Mouse (Mus musculus): ENCODE results near the gene Cstad. TPM values are rescaled to one million over a fixed set of nuclear protein-coding genes. Genes with fewer than 3 reads are reported as not detected.

The Cstad gene
- polyA plus RNA-seq, 1 experiment: 0.47 TPM

DNA sequence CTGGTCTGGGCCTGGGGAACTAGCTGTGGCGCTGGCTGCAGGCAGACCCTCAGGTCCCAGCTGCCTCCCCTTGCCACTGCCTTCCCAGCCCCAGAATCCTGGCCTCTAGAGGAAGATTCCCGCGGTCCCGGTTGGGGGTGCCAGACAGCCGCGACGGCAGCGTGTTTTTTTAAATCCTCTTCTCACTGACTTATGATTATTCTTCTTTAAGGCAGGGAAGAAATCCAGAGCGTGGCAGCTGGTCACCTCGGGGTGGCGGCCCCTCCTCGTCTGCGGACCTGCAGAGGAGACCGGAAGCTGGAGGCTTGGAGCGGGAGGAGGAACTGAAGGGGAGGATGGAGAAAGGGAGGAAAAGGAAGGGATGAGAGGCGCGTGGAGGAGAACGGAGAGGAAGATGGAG is 18.7 kb downstream of the Cstad start:
- Histone ChIP-seq H3K36me3 (ENCODE audit: control insufficient read depth, insufficient read depth) (no peaks in the 10 kb centered on the region), H3ac (ENCODE audit: control insufficient read depth, insufficient read length, low read depth) (peak overlapping the region; percentile 27), H3K4me3 (ENCODE audit: insufficient read depth, poor library complexity, severe bottlenecking) (no peak overlapping the region), H3K79me3 (ENCODE audit: low read depth) (no peaks in the 10 kb centered on the region), H3K79me2 (ENCODE audit: control insufficient read depth, insufficient read depth) (no peaks in the 10 kb centered on the region), H3K27me3 (ENCODE audit: control insufficient read depth, insufficient read depth, insufficient read length) (no peaks in the 10 kb centered on the region)
- TF ChIP-seq CTCF (IDR thresholded peaks at IDR 0.05; ENCODE audit: control insufficient read depth, insufficient read depth, insufficient read length) (no peak), MYOD1 (IDR thresholded peaks at IDR 0.05; ENCODE audit: control insufficient read depth, insufficient read length, low read depth) (no peak), MYOG (IDR thresholded peaks at IDR 0.05; ENCODE audit: control insufficient read depth, extremely low read depth, insufficient read length) (no peak), USF1 (IDR thresholded peaks at IDR 0.05; ENCODE audit: low read depth) (no peak), CEBPB (IDR thresholded peaks at IDR 0.05; ENCODE audit: low read depth) (no peak), MAX (IDR thresholded peaks at IDR 0.05) (no peak), FOSL1 (IDR thresholded peaks at IDR 0.05; ENCODE audit: insufficient read depth, low read length, poor library complexity, severe bottlenecking) (no peak)

DNA sequence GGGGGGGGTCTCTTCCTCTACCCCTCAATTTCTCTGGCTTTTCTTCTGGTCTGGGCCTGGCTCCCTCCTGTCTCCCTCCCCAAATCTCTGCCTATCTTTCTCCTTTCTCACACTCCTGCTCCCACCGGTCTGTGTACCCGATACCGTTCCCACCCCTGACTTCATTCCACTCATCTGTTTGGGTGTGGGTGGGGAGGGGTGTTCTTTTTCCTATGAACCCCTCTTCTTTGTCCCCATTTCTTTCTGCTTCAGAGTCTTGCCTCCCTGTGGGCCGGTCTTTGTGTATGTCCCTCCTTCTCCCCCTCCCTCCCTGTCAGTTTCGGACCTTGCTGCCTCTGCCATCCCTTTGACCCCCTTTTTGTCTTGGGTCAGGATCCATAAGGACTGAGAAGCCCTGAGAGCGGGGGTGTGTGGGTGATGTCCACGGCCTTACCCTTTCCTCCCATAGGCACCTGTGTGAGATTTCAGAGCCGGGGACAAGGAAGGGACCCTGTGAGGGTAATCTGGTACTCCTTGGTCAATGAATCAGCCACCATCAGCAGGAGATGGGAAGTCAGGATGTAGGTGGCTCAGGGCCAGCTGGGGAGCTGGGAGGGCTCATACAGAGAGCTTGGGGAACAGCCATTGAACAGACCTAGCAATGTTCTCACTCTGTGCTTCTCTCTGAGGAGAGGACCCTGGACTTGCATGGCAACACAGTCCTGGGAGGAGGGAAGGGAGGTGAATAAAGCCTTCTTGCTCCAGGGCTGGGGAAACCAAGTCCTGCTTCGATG is 19.5 kb downstream of the Cstad start:
- no peaks in the 10 kb centered on the region for H3K79me2 ChIP-seq (ENCODE audit: control insufficient read depth, insufficient read depth)
- no peaks in the 10 kb centered on the region for H3K36me3 ChIP-seq (ENCODE audit: control insufficient read depth, insufficient read depth)
- H3K27me3 ChIP-seq (ENCODE audit: control insufficient read depth, insufficient read depth, insufficient read length): no peaks in the 10 kb centered on the region
- H3ac ChIP-seq (ENCODE audit: control insufficient read depth, insufficient read length, low read depth): no peak overlapping the region
- H3K4me3 ChIP-seq (ENCODE audit: insufficient read depth, poor library complexity, severe bottlenecking): no peak overlapping the region
- H3K79me3 ChIP-seq (ENCODE audit: low read depth): no peaks in the 10 kb centered on the region
- no peak for TF ChIP-seq FOSL1 (IDR thresholded peaks at IDR 0.05; ENCODE audit: insufficient read depth, low read length, poor library complexity, severe bottlenecking)
- no peak for TF ChIP-seq CEBPB (IDR thresholded peaks at IDR 0.05; ENCODE audit: low read depth)
- no peak for TF ChIP-seq MYOG (IDR thresholded peaks at IDR 0.05; ENCODE audit: control insufficient read depth, extremely low read depth, insufficient read length)
- TF ChIP-seq CTCF (IDR thresholded peaks at IDR 0.05; ENCODE audit: control insufficient read depth, insufficient read depth, insufficient read length): no peak
- no peak for TF ChIP-seq MAX (IDR thresholded peaks at IDR 0.05)
- no peak for TF ChIP-seq USF1 (IDR thresholded peaks at IDR 0.05; ENCODE audit: low read depth)
- TF ChIP-seq MYOD1 (IDR thresholded peaks at IDR 0.05; ENCODE audit: control insufficient read depth, insufficient read length, low read depth): no peak

DNA sequence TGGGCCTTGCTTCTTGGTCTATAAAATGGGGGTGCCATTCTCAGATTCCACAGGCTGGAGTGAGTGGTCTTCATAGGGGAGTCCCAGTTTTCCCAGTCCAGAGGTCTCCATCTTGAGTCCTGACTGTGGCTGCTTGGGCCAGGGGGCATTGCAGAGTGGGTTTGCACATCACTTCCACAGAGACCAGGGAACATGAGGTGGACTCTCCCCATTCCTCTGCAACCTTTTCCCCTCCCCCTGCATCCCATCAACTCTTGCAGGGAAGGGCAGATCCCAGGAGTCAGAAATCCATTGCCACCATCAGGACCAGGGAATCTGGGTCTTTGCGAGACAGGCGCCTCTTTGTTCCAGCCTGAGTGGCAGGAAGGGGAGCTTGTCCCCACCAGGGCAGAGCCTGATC is 21.0 kb downstream of the Cstad start:
- Histone ChIP-seq H3K4me3 (ENCODE audit: insufficient read depth, poor library complexity, severe bottlenecking) (no peak overlapping the region), H3K27me3 (ENCODE audit: control insufficient read depth, insufficient read depth, insufficient read length) (no peaks in the 10 kb centered on the region), H3K36me3 (ENCODE audit: control insufficient read depth, insufficient read depth) (no peaks in the 10 kb centered on the region), H3K79me2 (ENCODE audit: control insufficient read depth, insufficient read depth) (no peaks in the 10 kb centered on the region), H3K79me3 (ENCODE audit: low read depth) (no peaks in the 10 kb centered on the region), H3ac (ENCODE audit: control insufficient read depth, insufficient read length, low read depth) (no peak overlapping the region)
- TF ChIP-seq CEBPB (IDR thresholded peaks at IDR 0.05; ENCODE audit: low read depth) (no peak), MYOD1 (IDR thresholded peaks at IDR 0.05; ENCODE audit: control insufficient read depth, insufficient read length, low read depth) (no peak), MAX (IDR thresholded peaks at IDR 0.05) (no peak)

DNA sequence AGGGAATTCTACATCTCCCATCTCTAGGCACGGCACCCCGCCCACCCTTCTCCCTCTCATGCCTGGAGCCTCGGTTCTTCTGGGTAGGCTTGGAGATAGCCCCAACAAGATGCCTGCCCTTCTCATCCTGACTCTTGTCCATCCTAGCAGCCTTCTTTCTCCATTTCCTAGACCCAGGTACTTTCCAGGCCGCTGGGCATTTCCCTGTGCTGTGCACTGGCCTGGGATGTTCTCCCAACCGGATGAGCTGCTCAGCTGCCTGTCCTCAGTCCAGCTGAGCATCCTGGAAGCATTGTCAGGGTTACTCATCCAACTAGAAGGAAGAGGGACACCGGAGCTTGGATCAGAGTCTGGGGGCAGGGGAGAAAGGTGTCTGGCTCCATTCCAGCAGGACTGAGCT is 21.6 kb downstream of the Cstad start:
- Histone ChIP-seq H3K79me3 (ENCODE audit: low read depth) (no peaks in the 10 kb centered on the region), H3K27me3 (ENCODE audit: control insufficient read depth, insufficient read depth, insufficient read length) (no peaks in the 10 kb centered on the region), H3ac (ENCODE audit: control insufficient read depth, insufficient read length, low read depth) (no peak overlapping the region), H3K4me3 (ENCODE audit: insufficient read depth, poor library complexity, severe bottlenecking) (no peak overlapping the region), H3K36me3 (ENCODE audit: control insufficient read depth, insufficient read depth) (no peaks in the 10 kb centered on the region), H3K79me2 (ENCODE audit: control insufficient read depth, insufficient read depth) (no peaks in the 10 kb centered on the region)
- no peak for TF ChIP-seq MAX (IDR thresholded peaks at IDR 0.05)
- no peak for TF ChIP-seq CTCF (IDR thresholded peaks at IDR 0.05; ENCODE audit: control insufficient read depth, insufficient read depth, insufficient read length)
- TF ChIP-seq FOSL1 (IDR thresholded peaks at IDR 0.05; ENCODE audit: insufficient read depth, low read length, poor library complexity, severe bottlenecking): no peak
- no peak for TF ChIP-seq CEBPB (IDR thresholded peaks at IDR 0.05; ENCODE audit: low read depth)
- no peak for TF ChIP-seq MYOD1 (IDR thresholded peaks at IDR 0.05; ENCODE audit: control insufficient read depth, insufficient read length, low read depth)
- no peak for TF ChIP-seq MYOG (IDR thresholded peaks at IDR 0.05; ENCODE audit: control insufficient read depth, extremely low read depth, insufficient read length)
- no peak for TF ChIP-seq USF1 (IDR thresholded peaks at IDR 0.05; ENCODE audit: low read depth)

DNA sequence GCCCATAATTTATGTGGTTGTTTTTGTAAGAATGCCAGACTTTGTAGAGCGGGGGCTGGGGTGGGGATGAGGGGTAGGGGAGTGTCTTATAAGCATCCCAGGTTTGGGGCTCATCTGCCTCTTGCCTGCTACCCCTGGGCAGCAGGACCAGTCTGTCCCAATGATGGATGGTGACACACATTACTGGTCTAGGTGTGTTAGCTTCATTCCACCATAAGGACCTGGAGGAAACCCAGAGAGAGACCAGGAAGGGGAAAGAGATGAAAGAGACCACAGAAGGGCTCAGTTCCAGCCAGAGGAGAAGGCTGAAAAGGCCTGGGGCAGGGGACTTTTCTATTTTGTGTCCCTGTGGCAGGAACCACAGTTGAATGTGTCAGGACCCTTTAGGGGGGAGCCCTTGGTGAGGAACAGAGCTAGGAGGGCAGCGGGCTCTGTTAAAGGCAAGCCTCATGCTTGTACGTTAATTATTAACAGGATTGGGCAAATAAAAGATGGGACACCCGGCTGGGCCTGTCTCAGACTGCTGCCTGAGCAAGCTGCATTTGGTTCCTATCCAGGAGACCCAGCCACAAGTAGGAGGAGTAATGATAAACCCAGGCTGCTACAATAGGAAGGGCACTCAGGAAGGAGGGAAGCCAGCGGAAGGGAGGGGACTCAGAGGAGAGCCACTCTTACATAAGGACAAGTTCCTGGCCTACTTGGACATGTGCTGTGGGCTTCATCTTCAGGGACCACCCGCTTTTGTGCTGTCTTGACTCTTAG is 23.8 kb downstream of the Cstad start:
- no peaks in the 10 kb centered on the region for H3K27me3 ChIP-seq (ENCODE audit: control insufficient read depth, insufficient read depth, insufficient read length)
- H3K79me3 ChIP-seq (ENCODE audit: low read depth): no peaks in the 10 kb centered on the region
- no peak overlapping the region for H3ac ChIP-seq (ENCODE audit: control insufficient read depth, insufficient read length, low read depth)
- no peak overlapping the region for H3K4me3 ChIP-seq (ENCODE audit: insufficient read depth, poor library complexity, severe bottlenecking)
- TF ChIP-seq MYOD1 (IDR thresholded peaks at IDR 0.05; ENCODE audit: control insufficient read depth, insufficient read length, low read depth): no peak
- no peak for TF ChIP-seq USF1 (IDR thresholded peaks at IDR 0.05; ENCODE audit: low read depth)
- no peak for TF ChIP-seq FOSL1 (IDR thresholded peaks at IDR 0.05; ENCODE audit: insufficient read depth, low read length, poor library complexity, severe bottlenecking)
- TF ChIP-seq CTCF (IDR thresholded peaks at IDR 0.05; ENCODE audit: control insufficient read depth, insufficient read depth, insufficient read length): no peak
- no peak for TF ChIP-seq MYOG (IDR thresholded peaks at IDR 0.05; ENCODE audit: control insufficient read depth, extremely low read depth, insufficient read length)
- TF ChIP-seq CEBPB (IDR thresholded peaks at IDR 0.05; ENCODE audit: low read depth): no peak
- no peak for TF ChIP-seq MAX (IDR thresholded peaks at IDR 0.05)
- H3K79me2 ChIP-seq (ENCODE audit: control insufficient read depth, insufficient read depth): no peaks in the 10 kb centered on the region
- no peaks in the 10 kb centered on the region for H3K36me3 ChIP-seq (ENCODE audit: control insufficient read depth, insufficient read depth)

Data from C2C12 (cell line).